Mouse (Mus musculus) MEL (cell line): ENCODE results near the gene Emc8. TPM values are rescaled to one million over a fixed set of nuclear protein-coding genes. Genes with fewer than 3 reads are reported as not detected.

Source experiments
- DNase-seq: peaks from one replicate; pipeline ENCODE4 v3.0.0; 2011; ENCODE audit warnings: low read depth, low spot score
- H3K27ac ChIP-seq: 2 replicates; pipeline ENCODE4 v1.5.1; 2012; ENCODE audit warnings: low read depth, mild to moderate bottlenecking, control low read depth, low read length, moderate library complexity; ENCODE audit not compliant: control insufficient read depth
- H3K27me3 ChIP-seq, 2 experiments: fragments of 150-350 bp in 1 of 2; sonication (generic) in 1 of 2; 2 replicates each; pipeline ENCODE4 v1.6.1; 2012; ENCODE audit warnings: low read length in 2 of 2, mild to moderate bottlenecking in 2 of 2, improper control_type of control experiment in 1 of 2, moderate library complexity in 1 of 2; ENCODE audit not compliant: insufficient read depth in 2 of 2, control insufficient read depth in 1 of 2
- H3K36me3 ChIP-seq, 2 experiments: 2 replicates each; pipeline ENCODE4 v1.6.1; 2012 to 2014; ENCODE audit warnings: low read length in 2 of 2, improper control_type of control experiment in 1 of 2, inconsistent platforms in 1 of 2, mild to moderate bottlenecking in 1 of 2; ENCODE audit not compliant: insufficient read depth in 2 of 2, control insufficient read depth in 1 of 2
- H3K4me1 ChIP-seq, 2 experiments: fragments of 150-350 bp in 1 of 2; sonication (generic) in 1 of 2; 2 replicates each; pipeline ENCODE4 v1.6.1; 2012; ENCODE audit warnings: low read length in 2 of 2, improper control_type of control experiment in 1 of 2, mild to moderate bottlenecking in 1 of 2; ENCODE audit not compliant: insufficient read depth in 2 of 2, control insufficient read depth in 1 of 2
- H3K4me3 ChIP-seq, 2 experiments: fragments of 150-350 bp in 1 of 2; sonication (generic) in 1 of 2; 2 replicates each; pipeline ENCODE4 v1.5.1; 2012; ENCODE audit warnings: low read depth in 2 of 2, low read length in 2 of 2, mild to moderate bottlenecking in 2 of 2, moderate library complexity in 2 of 2, control low read depth in 1 of 2, improper control_type of control experiment in 1 of 2; ENCODE audit not compliant: control insufficient read depth in 1 of 2, insufficient read depth in 1 of 2
- H3K79me2 ChIP-seq: 2 replicates; pipeline ENCODE4 v1.6.1; 2012; ENCODE audit warnings: mild to moderate bottlenecking, low read length, moderate library complexity; ENCODE audit not compliant: control insufficient read depth, poor library complexity, insufficient read depth
- H3K9ac ChIP-seq: 2 replicates; pipeline ENCODE4 v1.6.1; 2012; ENCODE audit warnings: low read depth, mild to moderate bottlenecking, control low read depth, low read length, moderate library complexity; ENCODE audit not compliant: control insufficient read depth, poor library complexity, severe bottlenecking
- H3K9me3 ChIP-seq: fragments of 150-350 bp; sonication (generic); replicated peaks from 2 replicates; pipeline ENCODE4 v1.6.1; 2012; ENCODE audit warnings: mild to moderate bottlenecking, low read length, improper control_type of control experiment, moderate library complexity; ENCODE audit not compliant: insufficient read depth
- BHLHE40 ChIP-seq: IDR thresholded peaks from 2 replicates; pipeline ENCODE4 v1.6.1; 2012; ENCODE audit warnings: low read depth, mild to moderate bottlenecking, inconsistent platforms, low read length, improper control_type of control experiment, borderline replicate concordance
- CHD2 ChIP-seq: IDR thresholded peaks from 2 replicates; pipeline ENCODE4 v1.6.1; 2011; ENCODE audit warnings: low read length, improper control_type of control experiment
- CTCF ChIP-seq, 3 experiments: IDR thresholded peaks in 2 of 3; conservative IDR thresholded peaks in 1 of 3; 2 replicates each; pipeline ENCODE4 v1.5.1; 2011 to 2012; ENCODE audit warnings: low read length in 3 of 3, low read depth in 2 of 3, mild to moderate bottlenecking in 2 of 3, improper control_type of control experiment in 1 of 3, inconsistent platforms in 1 of 3, mixed read lengths in 1 of 3, moderate library complexity in 1 of 3; ENCODE audit not compliant: control insufficient read depth in 1 of 3, insufficient read depth in 1 of 3, poor library complexity in 1 of 3, severe bottlenecking in 1 of 3
- E2F4 ChIP-seq: IDR thresholded peaks from 2 replicates; pipeline ENCODE4 v1.6.1; 2011; ENCODE audit warnings: low read depth, low read length, improper control_type of control experiment, borderline replicate concordance
- ELF1 ChIP-seq: IDR thresholded peaks from 2 replicates; pipeline ENCODE4 v1.6.1; 2014; ENCODE audit warnings: low read depth, mild to moderate bottlenecking, inconsistent platforms, low read length, improper control_type of control experiment, moderate library complexity
- EP300 ChIP-seq, 2 experiments: IDR thresholded peaks; 2 replicates each; pipeline ENCODE4 v1.6.1; 2011; ENCODE audit warnings: improper control_type of control experiment in 2 of 2, low read length in 2 of 2, low read depth in 1 of 2, mild to moderate bottlenecking in 1 of 2
- ETS1 ChIP-seq: IDR thresholded peaks from 2 replicates; pipeline ENCODE4 v1.6.1; 2012; ENCODE audit warnings: low read depth, mild to moderate bottlenecking, inconsistent platforms, low read length, improper control_type of control experiment, moderate library complexity
- GABPA ChIP-seq: IDR thresholded peaks from 2 replicates; pipeline ENCODE4 v1.6.1; 2012; ENCODE audit warnings: low read depth, mild to moderate bottlenecking, inconsistent platforms, low read length, improper control_type of control experiment, moderate library complexity
- GATA1 ChIP-seq: IDR thresholded peaks from 2 replicates; pipeline ENCODE4 v1.6.1; 2011; ENCODE audit warnings: low read depth, low read length, improper control_type of control experiment
- KAT2A ChIP-seq: conservative IDR thresholded peaks from 2 replicates; pipeline ENCODE4 v1.6.1; 2012; ENCODE audit warnings: low read depth, low read length, improper control_type of control experiment, inconsistent platforms
- MAFK ChIP-seq: IDR thresholded peaks from 2 replicates; pipeline ENCODE4 v1.6.1; 2011; ENCODE audit warnings: low read depth, mild to moderate bottlenecking, low read length, improper control_type of control experiment, borderline replicate concordance
- MAX ChIP-seq: IDR thresholded peaks from 2 replicates; pipeline ENCODE4 v1.6.1; 2011; ENCODE audit warnings: low read length, improper control_type of control experiment
- MEF2A ChIP-seq: IDR thresholded peaks from 2 replicates; pipeline ENCODE4 v1.6.1; 2014; ENCODE audit warnings: low read depth, mild to moderate bottlenecking, inconsistent platforms, low read length, improper control_type of control experiment; ENCODE audit not compliant: poor library complexity, insufficient replicate concordance, severe bottlenecking; ENCODE audit errors: extremely low read depth
- MXI1 ChIP-seq: IDR thresholded peaks from 2 replicates; pipeline ENCODE4 v1.6.1; 2011; ENCODE audit warnings: mild to moderate bottlenecking, low read depth, low read length, improper control_type of control experiment
- MYB ChIP-seq: IDR thresholded peaks from 2 replicates; pipeline ENCODE4 v1.6.1; 2011; ENCODE audit warnings: mild to moderate bottlenecking, low read depth, low read length, improper control_type of control experiment
- NELFE ChIP-seq: IDR thresholded peaks from 2 replicates; pipeline ENCODE4 v1.6.1; 2011; ENCODE audit warnings: low read depth, low read length, improper control_type of control experiment
- NRF1 ChIP-seq: IDR thresholded peaks from 2 replicates; pipeline ENCODE4 v1.6.1; 2014; ENCODE audit warnings: low read depth, mild to moderate bottlenecking, inconsistent platforms, low read length, improper control_type of control experiment, moderate library complexity; ENCODE audit not compliant: poor library complexity, insufficient read depth, severe bottlenecking
- POLR2AphosphoS2 ChIP-seq: IDR thresholded peaks from 2 replicates; pipeline ENCODE4 v1.6.1; 2011; ENCODE audit warnings: low read length, improper control_type of control experiment
- POLR2AphosphoS5 ChIP-seq: IDR thresholded peaks from 2 replicates; pipeline ENCODE4 v1.6.1; 2012; ENCODE audit warnings: low read depth, borderline replicate concordance, mild to moderate bottlenecking, inconsistent platforms, low read length, moderate library complexity, mixed read lengths
- RAD21 ChIP-seq: IDR thresholded peaks from 2 replicates; pipeline ENCODE4 v1.6.1; 2011; ENCODE audit warnings: mild to moderate bottlenecking, low read depth, low read length, improper control_type of control experiment
- RCOR1 ChIP-seq: IDR thresholded peaks from 2 replicates; pipeline ENCODE4 v1.6.1; 2012; ENCODE audit warnings: low read depth, mild to moderate bottlenecking, inconsistent platforms, low read length, improper control_type of control experiment
- SIN3A ChIP-seq: IDR thresholded peaks from 2 replicates; pipeline ENCODE4 v1.6.1; 2012; ENCODE audit warnings: low read length, improper control_type of control experiment, inconsistent platforms
- SMC3 ChIP-seq: IDR thresholded peaks from 2 replicates; pipeline ENCODE4 v1.6.1; 2011; ENCODE audit warnings: low read depth, low read length, improper control_type of control experiment
- TAL1 ChIP-seq: IDR thresholded peaks from 2 replicates; pipeline ENCODE4 v1.6.1; 2012; ENCODE audit warnings: mild to moderate bottlenecking, inconsistent platforms, low read length, moderate library complexity, mixed read lengths
- UBTF ChIP-seq: IDR thresholded peaks from 2 replicates; pipeline ENCODE4 v1.6.1; 2012; ENCODE audit warnings: low read depth, mild to moderate bottlenecking, inconsistent platforms, low read length, improper control_type of control experiment, moderate library complexity, borderline replicate concordance; ENCODE audit not compliant: insufficient read depth
- USF1 ChIP-seq: IDR thresholded peaks from 2 replicates; pipeline ENCODE4 v1.6.1; 2014; ENCODE audit warnings: low read depth, mild to moderate bottlenecking, inconsistent platforms, low read length, improper control_type of control experiment, moderate library complexity
- ZC3H11A ChIP-seq: IDR thresholded peaks from 2 replicates; pipeline ENCODE4 v1.6.1; 2012; ENCODE audit warnings: low read depth, mild to moderate bottlenecking, inconsistent platforms, low read length, improper control_type of control experiment
- ZKSCAN1 ChIP-seq: IDR thresholded peaks from 2 replicates; pipeline ENCODE4 v1.6.1; 2012; ENCODE audit warnings: low read depth, mild to moderate bottlenecking, inconsistent platforms, low read length, improper control_type of control experiment, moderate library complexity
- ZMIZ1 ChIP-seq: IDR thresholded peaks from 2 replicates; pipeline ENCODE4 v1.6.1; 2012; ENCODE audit warnings: low read depth, mild to moderate bottlenecking, inconsistent platforms, low read length, improper control_type of control experiment, moderate library complexity
- ZNF384 ChIP-seq: IDR thresholded peaks from 2 replicates; pipeline ENCODE4 v1.6.1; 2012; ENCODE audit warnings: low read depth, mild to moderate bottlenecking, inconsistent platforms, low read length, improper control_type of control experiment
- polyA plus RNA-seq, 2 experiments: library from polyadenylated mRNA; stranded (reverse) in 1 of 2; unstranded in 1 of 2; fragments of >175 nt in 1 of 2; fragments of >200 nt in 1 of 2; gene quantifications; 2 replicates each; pipeline versions ENCODE4 v1.2.1 to v1.2.4; 2012; ENCODE audit warnings: low replicate concordance in 2 of 2, low read depth in 1 of 2; ENCODE audit not compliant: insufficient read length in 2 of 2, insufficient read depth in 1 of 2, missing spikeins in 1 of 2
- total RNA-seq: library from RNA; depleted of rRNA; stranded (reverse); fragments of 300-350 nt; gene quantifications from 2 replicates; pipeline ENCODE4 v1.2.3, GENCODE M21; 2012

The Emc8 gene
- total and polyA plus RNA-seq, 3 experiments: 180 to 269 TPM; not detected in 1

GRCm38 (mm10) chr8:120664566-120664965 is 3.8 kb downstream of the Emc8 start:
- no peak overlapping the region for H3K4me3 ChIP-seq
- H3K9ac ChIP-seq: no peak overlapping the region
- DNase-seq: no peak
- H3K36me3 ChIP-seq: peaks cover 8 to 15% of the 10 kb centered on the region in 2 experiments
- H3K4me1 ChIP-seq: peaks cover 0 to 18% of the 10 kb centered on the region in 2 experiments; a peak in 2 of 4 replicates
- H3K27ac ChIP-seq: no peak overlapping the region
- H3K9me3 ChIP-seq: no peaks in the 10 kb centered on the region
- peaks cover 70% of the 10 kb centered on the region for H3K79me2 ChIP-seq
- no peak for TF ChIP-seq RCOR1
- TF ChIP-seq CTCF (IDR thresholded peaks at IDR 0.05 in 2 of 3, conservative IDR thresholded peaks at IDR 0.05 in 1 of 3; ENCODE audit: control insufficient read depth in 1 of 3, insufficient read depth in 1 of 3, low read depth in 2 of 3, low read length in 3 of 3, poor library complexity in 1 of 3, severe bottlenecking in 1 of 3): no peak
- TF ChIP-seq MXI1: no peak
- TF ChIP-seq MAX: no peak
- TF ChIP-seq EP300 (IDR thresholded peaks at IDR 0.05; ENCODE audit: low read depth in 1 of 2, low read length in 2 of 2): no peak
- TF ChIP-seq BHLHE40: no peak
- no peak for TF ChIP-seq GABPA
- TF ChIP-seq E2F4: no peak
- no peak for TF ChIP-seq ETS1
- no peak for TF ChIP-seq RAD21
- TF ChIP-seq ZC3H11A: no peak
- no peak for TF ChIP-seq MEF2A
- no peak for TF ChIP-seq ZKSCAN1
- no peak for TF ChIP-seq NRF1
- no peak for TF ChIP-seq MAFK
- no peak for TF ChIP-seq KAT2A
- TF ChIP-seq POLR2AphosphoS2: no peak
- TF ChIP-seq ELF1: no peak
- no peak for TF ChIP-seq GATA1
- no peak for TF ChIP-seq UBTF
- H3K27me3 ChIP-seq: no peaks in the 10 kb centered on the region

- H3K27me3 ChIP-seq: no peaks in the 10 kb centered on the region
- H3K79me2 ChIP-seq: peaks cover 9% of the 10 kb centered on the region; the same call in 1 of the 2 replicates
- H3K4me3 ChIP-seq: no peak overlapping the region
- H3K36me3 ChIP-seq: peaks cover 0 to 16% of the 10 kb centered on the region in 2 experiments; a peak in 2 of 4 replicates
- no peak overlapping the region for H3K9ac ChIP-seq
- H3K27ac ChIP-seq: no peak overlapping the region
- no peaks in the 10 kb centered on the region for H3K9me3 ChIP-seq
- TF ChIP-seq GATA1 (no peak), POLR2AphosphoS5 (no peak), CHD2 (no peak), NRF1 (no peak), NELFE (no peak), E2F4 (no peak), ZMIZ1 (no peak), MXI1 (no peak), SMC3 (no peak), MYB (no peak), USF1 (no peak), ZNF384 (no peak), ZC3H11A (no peak), SIN3A (no peak), TAL1 (no peak), MAX (no peak), EP300 (IDR thresholded peaks at IDR 0.05; ENCODE audit: low read depth in 1 of 2, low read length in 2 of 2) (no peak)
- H3K4me1 ChIP-seq: no peaks in the 10 kb centered on the region
- DNase-seq: no peak
These were observed 11.0 kb downstream of the Emc8 start for GRCm38 (mm10) chr8:120657415-120657814.
